Mouse (Mus musculus) spleen, adult 2 months (tissue): ENCODE data around the gene Slc17a9. TPM values are rescaled to one million over a fixed set of nuclear protein-coding genes. Genes with fewer than 3 reads are reported as not detected.

Source experiments
- DNase-seq, 2 experiments: peaks; one replicate each; pipeline versions ENCODE4 v3.0.0 to v3.0.0-alpha.2; 2012 to 2021; ENCODE audit warnings: low spot score in 2 of 2, low read depth in 1 of 2
- H3K27ac ChIP-seq: fragments of 200-500 bp; 2 replicates; pipeline ENCODE4 v1.5.1; 2012; ENCODE audit warnings: low read length, inconsistent platforms; ENCODE audit not compliant: insufficient read depth
- H3K27me3 ChIP-seq: fragments of 200-500 bp; 2 replicates; pipeline ENCODE4 v1.6.1; 2012; ENCODE audit warnings: mild to moderate bottlenecking, moderate library complexity, low read length, inconsistent platforms; ENCODE audit not compliant: control insufficient read depth, insufficient read depth
- H3K36me3 ChIP-seq: fragments of 200-500 bp; 2 replicates; pipeline ENCODE4 v1.6.1; 2012; ENCODE audit warnings: mild to moderate bottlenecking, low read length, inconsistent platforms; ENCODE audit not compliant: control insufficient read depth, insufficient read depth
- H3K4me1 ChIP-seq: fragments of 200-500 bp; 2 replicates; pipeline ENCODE4 v1.6.1; 2011; ENCODE audit warnings: inconsistent platforms; ENCODE audit not compliant: control insufficient read depth, insufficient read depth, insufficient read length
- H3K4me3 ChIP-seq: fragments of 200-500 bp; 2 replicates; pipeline ENCODE4 v1.5.1; 2011; ENCODE audit warnings: mild to moderate bottlenecking, inconsistent platforms; ENCODE audit not compliant: insufficient read depth, insufficient read length; ENCODE audit errors: extremely low read depth
- CTCF ChIP-seq: fragments of 200-500 bp; IDR thresholded peaks from 2 replicates; pipeline ENCODE4 v1.5.1; 2011; ENCODE audit warnings: mild to moderate bottlenecking, inconsistent platforms; ENCODE audit not compliant: insufficient read depth, insufficient read length, insufficient replicate concordance; ENCODE audit errors: extremely low read depth
- POLR2A ChIP-seq: fragments of 200-500 bp; IDR thresholded peaks from 2 replicates; pipeline ENCODE4 v1.6.1; 2011; ENCODE audit warnings: low read depth, low read length, inconsistent platforms
- WGBS: fragments of 180-500 bp; shearing (Covaris S2); methylation state at CpG from one replicate; pipeline ENCODE4 v1.1.7; 2018; 5-methylcytosine and 5-hydroxymethylcytosine counted together
- polyA plus RNA-seq: library from polyadenylated mRNA; depleted of rRNA; stranded (reverse); fragments of >200 nt; gene quantifications from 2 replicates; pipeline ENCODE4 v1.2.3, GENCODE M21; 2012

Slc17a9 gene
- polyA plus RNA-seq, 1 experiment = 43.9 TPM

DNA sequence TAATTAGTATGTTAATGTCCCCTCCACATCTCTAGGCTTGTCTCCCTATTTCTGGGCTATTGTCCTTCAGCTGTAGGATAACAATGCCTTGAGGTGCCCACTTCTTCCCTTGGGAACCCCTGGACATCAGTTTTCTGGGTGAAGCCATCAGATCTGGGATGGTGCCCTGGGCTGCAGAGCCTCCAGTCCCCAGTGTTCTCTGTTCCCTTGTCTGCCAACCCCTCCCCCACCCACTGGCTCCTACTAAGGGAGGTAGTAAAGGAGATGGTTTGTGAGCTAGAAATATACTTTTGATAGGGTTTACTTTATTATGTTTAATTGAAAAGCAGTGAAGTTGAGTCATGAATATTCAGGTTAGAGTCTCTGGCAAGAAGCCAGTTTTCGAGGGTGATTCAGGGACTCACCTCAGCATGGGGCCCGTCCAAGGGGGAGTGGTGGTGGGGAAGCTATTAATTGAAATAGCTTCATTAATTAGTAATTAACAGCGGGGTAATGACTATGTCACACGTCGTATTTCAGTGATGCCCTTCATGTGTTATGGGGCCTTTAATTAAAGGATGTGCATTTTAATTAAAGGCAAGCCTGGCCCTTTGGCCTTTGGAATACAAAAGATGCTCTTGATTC lies 21.6 kb downstream of the Slc17a9 start:
- no peak overlapping the region for H3K27ac ChIP-seq
- no peaks in the 10 kb centered on the region for H3K27me3 ChIP-seq
- DNase-seq = no peak
- TF ChIP-seq POLR2A (no peak), CTCF (no peak)
- H3K36me3 ChIP-seq = no peaks in the 10 kb centered on the region
- 52% methylated on average over 5 of the region's 5 CpGs for WGBS
- no peaks in the 10 kb centered on the region for H3K4me1 ChIP-seq
- H3K4me3 ChIP-seq = no peak overlapping the region

DNA sequence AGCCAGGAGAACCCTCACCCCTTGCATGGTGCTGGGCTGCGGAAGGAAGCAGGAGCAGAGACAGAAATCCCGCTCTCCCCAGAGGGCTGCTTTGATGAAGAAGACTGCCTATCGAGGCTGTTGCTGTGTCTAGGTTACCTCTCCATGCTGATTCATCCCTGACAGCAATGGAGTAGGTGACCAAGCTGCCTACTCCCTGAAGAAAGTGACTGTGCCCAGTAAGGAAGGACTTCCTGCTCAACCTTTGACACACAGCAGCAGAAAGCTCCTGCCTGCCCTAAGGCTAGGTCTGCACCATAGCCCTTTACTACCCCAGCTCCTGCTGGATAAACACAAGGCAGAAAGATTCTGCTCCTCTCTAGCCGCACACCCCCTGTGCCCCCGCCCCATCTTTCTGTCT lies 23.8 kb downstream of the Slc17a9 start:
- Histone ChIP-seq H3K27ac (no peak overlapping the region), H3K36me3 (no peaks in the 10 kb centered on the region), H3K27me3 (no peaks in the 10 kb centered on the region), H3K4me1 (no peaks in the 10 kb centered on the region), H3K4me3 (no peak overlapping the region)
- no peak for DNase-seq
- TF ChIP-seq CTCF = no peak
- no peak for TF ChIP-seq POLR2A
- WGBS = 66% methylated on average over 5 of the region's 5 CpGs

DNA sequence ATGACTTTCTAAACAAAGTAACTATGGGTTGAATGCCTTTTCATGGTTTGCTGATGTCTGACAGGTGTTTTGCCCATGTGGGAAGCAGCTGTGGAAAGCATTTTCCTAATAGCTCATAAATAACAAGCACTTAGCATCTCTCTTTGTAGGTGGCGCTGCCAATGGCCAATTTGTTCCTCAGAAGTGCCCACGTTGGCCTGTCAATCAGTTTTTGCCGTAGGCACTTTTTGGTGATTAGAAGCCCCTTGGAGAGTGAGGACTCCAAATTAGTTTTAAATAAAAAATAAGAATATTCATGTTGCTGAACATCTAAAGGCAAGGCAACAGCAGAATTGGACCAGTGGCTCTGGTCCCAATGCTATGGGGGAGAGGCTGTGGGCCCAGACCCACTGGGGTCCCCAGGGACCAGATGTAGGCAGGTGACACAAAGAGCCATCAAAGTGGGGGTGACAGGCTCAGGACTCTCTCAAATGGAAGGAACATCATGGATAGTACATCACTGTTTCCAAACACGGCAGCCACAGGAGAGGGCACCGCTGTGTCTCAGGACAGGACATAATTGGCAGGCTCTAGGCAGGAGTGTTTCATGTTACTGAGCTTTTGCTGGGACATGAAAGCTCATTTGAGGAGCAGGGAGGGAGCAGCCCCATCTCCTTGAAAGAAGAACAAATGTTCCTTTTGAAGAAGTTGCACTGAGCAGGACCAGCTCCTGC lies 30.1 kb downstream of the Slc17a9 start:
- Histone ChIP-seq H3K36me3 (no peaks in the 10 kb centered on the region), H3K27ac (no peak overlapping the region), H3K4me1 (no peaks in the 10 kb centered on the region), H3K27me3 (no peaks in the 10 kb centered on the region), H3K4me3 (no peak overlapping the region)
- 79% methylated on average over 5 of the region's 5 CpGs for WGBS
- TF ChIP-seq CTCF = no peak
- TF ChIP-seq POLR2A = no peak
- DNase-seq = no peak

DNA sequence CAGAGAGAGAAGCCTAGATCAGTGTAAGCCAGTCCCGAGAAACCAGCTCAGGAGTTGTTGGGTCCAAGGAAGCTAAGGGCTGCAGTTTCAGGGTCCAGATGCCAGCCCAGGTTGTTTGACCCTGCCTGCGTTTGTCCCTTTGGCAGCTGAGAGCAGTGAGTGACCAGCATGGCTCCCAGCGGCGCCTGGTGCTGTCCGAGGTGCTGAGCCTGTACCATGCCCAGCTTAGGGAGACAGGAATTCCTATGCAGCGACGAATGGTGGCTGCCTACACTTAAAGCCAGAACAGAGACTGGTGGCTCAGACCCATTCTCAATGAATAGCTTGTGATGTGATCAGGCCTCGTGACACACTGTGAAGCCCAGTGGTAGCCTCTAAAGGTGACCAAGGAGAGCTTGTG lies 30.8 kb downstream of the Slc17a9 start:
- no peaks in the 10 kb centered on the region for H3K27me3 ChIP-seq
- H3K4me3 ChIP-seq = no peak overlapping the region
- no peaks in the 10 kb centered on the region for H3K4me1 ChIP-seq
- whole genome bisulfite sequencing = 3% methylated on average over 8 of the region's 8 CpGs
- TF ChIP-seq CTCF (no peak), POLR2A (no peak)
- H3K27ac ChIP-seq = no peak overlapping the region
- DNase-seq = no peak
- H3K36me3 ChIP-seq = no peaks in the 10 kb centered on the region

DNA sequence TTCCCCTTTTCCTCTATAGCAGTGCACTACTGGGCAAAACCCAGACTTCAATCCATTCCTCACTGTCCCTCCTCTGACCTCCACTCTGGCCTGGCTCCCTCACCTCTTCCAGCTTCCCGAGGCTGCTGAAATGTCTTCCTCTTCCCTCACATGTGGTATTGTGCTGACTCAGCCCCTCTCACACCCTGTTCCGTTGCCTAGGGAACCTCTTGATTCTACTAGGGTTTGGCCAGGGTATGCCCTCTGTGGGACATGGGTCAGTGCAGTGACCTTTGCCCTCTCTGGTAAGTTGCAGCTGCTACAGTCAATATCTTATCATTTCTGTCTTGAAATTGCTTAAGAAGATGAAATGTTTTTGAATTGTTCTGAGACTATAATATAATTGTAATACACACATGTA lies 31.7 kb downstream of the Slc17a9 start:
- Histone ChIP-seq H3K36me3 (no peaks in the 10 kb centered on the region), H3K27ac (no peak overlapping the region), H3K27me3 (no peaks in the 10 kb centered on the region), H3K4me3 (no peak overlapping the region), H3K4me1 (no peaks in the 10 kb centered on the region)
- WGBS = 26% methylated on average over 2 of the region's 2 CpGs
- TF ChIP-seq CTCF (no peak), POLR2A (no peak)
- no peak for DNase-seq

DNA sequence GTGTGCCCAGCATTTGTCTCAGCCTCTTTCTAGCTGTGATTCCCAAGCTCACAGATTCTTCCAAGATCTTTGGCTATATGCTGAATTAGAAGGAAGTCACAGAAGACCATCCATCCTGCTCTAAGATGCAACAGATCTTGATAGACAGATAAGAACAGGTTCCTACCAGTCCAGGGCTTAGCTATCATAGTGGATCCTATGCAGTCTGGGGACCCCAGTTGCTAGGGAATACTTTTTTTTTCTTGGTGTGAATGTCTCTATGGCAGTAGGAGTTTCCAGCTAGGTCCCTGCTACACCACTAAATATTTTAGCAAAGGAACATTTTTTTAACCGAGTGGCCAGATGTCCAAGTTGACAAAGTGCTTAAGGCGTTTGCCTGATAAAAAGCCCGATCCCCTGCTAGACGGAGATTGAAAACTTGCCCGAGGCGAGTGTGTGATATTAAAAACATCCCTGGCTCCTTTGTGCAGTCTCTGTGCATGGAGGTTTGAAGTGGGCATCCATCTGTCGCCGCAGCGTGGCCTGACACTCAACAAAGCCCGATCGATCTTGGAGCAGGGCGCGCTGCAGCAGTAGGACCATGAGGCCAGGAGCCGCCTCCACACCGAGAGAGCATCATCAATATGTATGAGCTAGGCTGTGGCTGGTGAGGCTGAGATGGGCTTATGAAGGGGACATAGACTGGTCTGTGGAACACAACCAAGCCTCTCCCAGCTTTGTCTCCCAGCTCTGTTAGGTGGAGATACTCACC lies 33.6 kb downstream of the Slc17a9 start:
- TF ChIP-seq CTCF = no peak
- DNase-seq = no peak
- H3K36me3 ChIP-seq = no peaks in the 10 kb centered on the region
- H3K27ac ChIP-seq = no peak overlapping the region
- H3K4me1 ChIP-seq = no peaks in the 10 kb centered on the region
- H3K27me3 ChIP-seq = no peaks in the 10 kb centered on the region
- WGBS = 63% methylated on average over 15 of the region's 15 CpGs
- no peak overlapping the region for H3K4me3 ChIP-seq

DNA sequence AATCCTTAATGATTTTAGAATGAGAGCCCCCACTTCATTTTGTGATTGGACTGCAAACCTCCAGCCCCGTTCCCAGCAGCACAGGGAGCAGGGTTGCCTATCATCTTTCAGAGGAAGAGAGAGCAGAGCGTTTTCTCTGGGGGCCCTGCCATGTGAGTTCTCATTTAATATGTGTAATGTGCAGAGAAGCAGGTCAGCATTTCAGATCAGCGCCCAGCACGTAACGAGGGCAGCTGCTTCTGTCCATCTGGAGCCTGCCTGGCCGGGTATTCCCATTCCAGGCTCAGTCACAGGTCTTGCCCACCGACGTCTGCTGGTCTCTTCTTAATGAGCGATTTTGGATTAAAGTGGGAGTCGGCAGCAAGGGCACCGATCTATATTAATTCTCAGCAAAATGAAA lies 39.9 kb downstream of the Slc17a9 start:
- H3K4me1 ChIP-seq = no peaks in the 10 kb centered on the region
- H3K27ac ChIP-seq = no peak overlapping the region
- WGBS = 83% methylated on average over 11 of the region's 11 CpGs
- DNase-seq = no peak
- TF ChIP-seq CTCF (no peak), POLR2A (no peak)
- no peak overlapping the region for H3K4me3 ChIP-seq
- no peaks in the 10 kb centered on the region for H3K27me3 ChIP-seq
- H3K36me3 ChIP-seq = no peaks in the 10 kb centered on the region
